Mouse (Mus musculus) T-helper 17 cell (primary cell): ENCODE measurements around the gene Themis2.
"Not testable (repeated sequence)": the region's sequence is repeated elsewhere in the genome, so short reads cannot be mapped to it uniquely, and the experiment has no call there.

Experiments
- in situ Hi-C, 2 experiments: fragments of 300-600 bp; cut with MboI, MseI; formaldehyde crosslinking; loops; 1 replicate in 1 of 2; 2 replicates in 1 of 2; pipeline ENCODE4 v1.15.1; 2025; ENCODE audit warnings: high pct_unique_total_duplicates in 2 of 2

Themis2 gene

GRCm38 (mm10) chr4:132762602-132763001 is 33.6 kb downstream of the Themis2 start:
- in situ Hi-C loops: no loop called here

- in situ Hi-C loops: no loop called here
Observed at GRCm38 (mm10) chr4:132760296-132760695, 35.9 kb downstream of the Themis2 start.

GRCm38 (mm10) chr4:132757633-132758351 is 38.4 kb downstream of the Themis2 start:
- in situ Hi-C loops: no loop called here

- in situ Hi-C loops: no loop called here
Observed at GRCm38 (mm10) chr4:132756974-132757373, 39.2 kb downstream of the Themis2 start, which contains the start of gene Smpdl3b. Gene Smpdl3b (minus strand): TSS chr4:132757252.

- in situ Hi-C loops: no loop called here
Observed at GRCm38 (mm10) chr4:132752992-132753391, 43.2 kb downstream of the Themis2 start.

GRCm38 (mm10) chr4:132749258-132749982 is 46.8 kb downstream of the Themis2 start:
- in situ Hi-C loops: no loop called here

- in situ Hi-C loops: no loop called here
Observed at GRCm38 (mm10) chr4:132748778-132749177, 47.4 kb downstream of the Themis2 start.

GRCm38 (mm10) chr4:132747664-132748259 is 48.4 kb downstream of the Themis2 start:
- in situ Hi-C loops: no loop called here

GRCm38 (mm10) chr4:132746911-132747517 is 49.2 kb downstream of the Themis2 start:
- in situ Hi-C loops: no loop called here

GRCm38 (mm10) chr4:132743992-132744911 is 51.9 kb downstream of the Themis2 start:
- in situ Hi-C loops: no loop called here

GRCm38 (mm10) chr4:132741491-132741890 is 54.7 kb downstream of the Themis2 start:
- in situ Hi-C loops: no loop called here

GRCm38 (mm10) chr4:132737154-132737553 is 59.0 kb downstream of the Themis2 start:
- in situ Hi-C loops: not testable (repeated sequence)

GRCm38 (mm10) chr4:132735894-132736293 is 60.3 kb downstream of the Themis2 start:
- in situ Hi-C loops: no loop called here

- in situ Hi-C loops: no loop called here
Observed at GRCm38 (mm10) chr4:132735389-132735788, 60.8 kb downstream of the Themis2 start.

- in situ Hi-C loops: no loop called here
Observed at GRCm38 (mm10) chr4:132734766-132735165, 61.4 kb downstream of the Themis2 start.

- in situ Hi-C loops: no loop called here
Observed at GRCm38 (mm10) chr4:132733071-132733770, 63.0 kb downstream of the Themis2 start.

- in situ Hi-C loops: no loop called here
Observed at GRCm38 (mm10) chr4:132732148-132732684, 64.0 kb downstream of the Themis2 start, which contains the start of gene Xkr8. Gene Xkr8 (minus strand): TSS chr4:132732546.
